Mouse (Mus musculus) bone marrow, adult 2 months (tissue): ENCODE measurements around the gene Ret. TPM values are rescaled to one million over a fixed set of nuclear protein-coding genes. Genes with fewer than 3 reads are reported as not detected.

Experiments used
- H3K27ac ChIP-seq: fragments of 200-500 bp; 2 replicates; pipeline ENCODE4 v1.5.1; 2012; ENCODE audit warnings: low read depth, mild to moderate bottlenecking, control low read depth, inconsistent platforms, low read length; ENCODE audit not compliant: control insufficient read depth, poor library complexity, insufficient read depth
- H3K4me1 ChIP-seq: fragments of 200-500 bp; 2 replicates; pipeline ENCODE4 v1.6.1; 2011; ENCODE audit warnings: low read length; ENCODE audit not compliant: control insufficient read depth, insufficient read depth
- H3K4me3 ChIP-seq: fragments of 200-500 bp; replicated peaks from 2 replicates; pipeline ENCODE3; 2011; ENCODE audit warnings: mild to moderate bottlenecking, low read depth, low read length, control low read depth; ENCODE audit not compliant: control insufficient read depth
- CTCF ChIP-seq: fragments of 200-500 bp; IDR thresholded peaks from 2 replicates; pipeline ENCODE4 v1.5.1; 2011; ENCODE audit warnings: low read length, control low read depth; ENCODE audit not compliant: control insufficient read depth, insufficient read depth
- POLR2A ChIP-seq: fragments of 200-500 bp; IDR thresholded peaks from 2 replicates; pipeline ENCODE4 v1.6.1; 2011; ENCODE audit warnings: low read depth, mild to moderate bottlenecking, control low read depth, low read length, borderline replicate concordance; ENCODE audit not compliant: control insufficient read depth
- WGBS: fragments of 180-500 bp; shearing (Covaris S2); methylation state at CpG from one replicate; pipeline ENCODE4 v1.1.7; 2018; 5-methylcytosine and 5-hydroxymethylcytosine counted together
- polyA plus RNA-seq: library from polyadenylated mRNA; stranded (reverse); fragments of >200 nt; gene quantifications from 2 replicates; pipeline ENCODE4 v1.2.4, GENCODE M21; 2011; ENCODE audit warnings: low replicate concordance; ENCODE audit not compliant: missing spikeins, insufficient read depth, insufficient read length

Gene Ret
- polyA plus RNA-seq, 1 experiment = not detected

GRCm38 (mm10) chr6:118187285-118187641, 10.3 kb downstream of the Ret start:
- no peak overlapping the region for H3K27ac ChIP-seq
- no peak overlapping the region for H3K4me3 ChIP-seq
- no peak for TF ChIP-seq POLR2A
- TF ChIP-seq CTCF = no peak
- H3K4me1 ChIP-seq = no peaks in the 10 kb centered on the region
- 84% methylated on average over 3 of the region's 3 CpGs for WGBS

GRCm38 (mm10) chr6:118186620-118187284, 10.8 kb downstream of the Ret start:
- TF ChIP-seq CTCF = no peak
- Histone ChIP-seq H3K4me1 (no peaks in the 10 kb centered on the region), H3K4me3 (no peak overlapping the region), H3K27ac (no peak overlapping the region)
- 84% methylated on average over 17 of the region's 17 CpGs for WGBS

- 85% methylated on average over 10 of the region's 10 CpGs for WGBS
- Histone ChIP-seq H3K4me3 (no peak overlapping the region), H3K4me1 (no peaks in the 10 kb centered on the region; the same call in 1 of the 2 replicates), H3K27ac (no peak overlapping the region)
- no peak for TF ChIP-seq POLR2A
- no peak for TF ChIP-seq CTCF
Measured at GRCm38 (mm10) chr6:118184126-118184525, 13.4 kb downstream of the Ret start.

GRCm38 (mm10) chr6:118180085-118180423, 17.5 kb downstream of the Ret start:
- H3K4me3 ChIP-seq = no peak overlapping the region
- no peak for TF ChIP-seq CTCF
- TF ChIP-seq POLR2A = no peak
- no peaks in the 10 kb centered on the region; the same call in 1 of the 2 replicates for H3K4me1 ChIP-seq
- WGBS = 74% methylated on average over 12 of the region's 12 CpGs
- peak overlapping the region; percentile 20; the same call in 1 of the 2 replicates for H3K27ac ChIP-seq

DNA sequence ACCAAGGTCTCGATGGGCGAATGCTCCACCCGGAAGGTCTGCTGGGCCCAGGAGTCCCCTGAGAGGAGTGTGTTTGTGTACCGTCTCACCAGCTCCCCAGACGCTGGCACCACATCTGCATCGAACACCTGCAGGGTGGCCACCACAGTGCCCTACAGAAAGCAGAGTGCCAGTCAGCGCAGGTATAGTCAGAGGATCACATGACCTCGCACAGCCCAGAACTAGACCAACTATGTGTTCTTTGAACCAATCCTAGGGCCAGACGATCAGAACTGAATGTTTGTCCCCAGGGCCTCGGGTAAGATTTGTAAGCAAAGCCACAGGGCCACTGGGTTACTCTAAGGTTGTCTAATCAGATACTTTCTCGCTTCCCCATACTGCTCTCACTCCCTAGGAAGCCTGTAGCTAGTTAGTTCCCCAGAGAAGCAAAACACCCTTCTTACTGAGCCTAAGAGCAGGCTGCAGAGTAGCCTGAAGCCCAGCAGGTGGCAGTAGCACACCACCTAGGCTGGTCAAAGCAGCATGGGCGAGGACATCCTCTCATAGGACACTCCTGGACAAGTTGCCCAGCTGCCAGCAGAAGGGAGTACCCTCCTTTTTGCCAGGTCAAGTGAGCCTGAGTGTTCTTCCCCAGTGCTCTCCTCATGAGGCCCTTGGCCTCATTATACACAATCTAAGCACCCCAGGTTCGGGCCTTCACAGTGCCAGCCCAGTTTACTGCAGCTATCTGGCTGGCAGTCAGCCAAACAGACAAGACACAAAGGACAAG, 18.0 kb downstream of the Ret start:
- no peak overlapping the region for H3K4me3 ChIP-seq
- 46% methylated on average over 13 of the region's 13 CpGs for WGBS
- peak overlapping the region; percentile 20 for H3K27ac ChIP-seq
- TF ChIP-seq CTCF (peak; percentile 99), POLR2A (no peak)
- no peaks in the 10 kb centered on the region; the same call in 1 of the 2 replicates for H3K4me1 ChIP-seq

GRCm38 (mm10) chr6:118173975-118174328, 23.6 kb downstream of the Ret start:
- Histone ChIP-seq H3K4me3 (no peak overlapping the region), H3K4me1 (no peaks in the 10 kb centered on the region; the same call in 1 of the 2 replicates), H3K27ac (no peak overlapping the region)
- 79% methylated on average over 5 of the region's 5 CpGs for WGBS
- TF ChIP-seq CTCF (no peak), POLR2A (no peak)

DNA sequence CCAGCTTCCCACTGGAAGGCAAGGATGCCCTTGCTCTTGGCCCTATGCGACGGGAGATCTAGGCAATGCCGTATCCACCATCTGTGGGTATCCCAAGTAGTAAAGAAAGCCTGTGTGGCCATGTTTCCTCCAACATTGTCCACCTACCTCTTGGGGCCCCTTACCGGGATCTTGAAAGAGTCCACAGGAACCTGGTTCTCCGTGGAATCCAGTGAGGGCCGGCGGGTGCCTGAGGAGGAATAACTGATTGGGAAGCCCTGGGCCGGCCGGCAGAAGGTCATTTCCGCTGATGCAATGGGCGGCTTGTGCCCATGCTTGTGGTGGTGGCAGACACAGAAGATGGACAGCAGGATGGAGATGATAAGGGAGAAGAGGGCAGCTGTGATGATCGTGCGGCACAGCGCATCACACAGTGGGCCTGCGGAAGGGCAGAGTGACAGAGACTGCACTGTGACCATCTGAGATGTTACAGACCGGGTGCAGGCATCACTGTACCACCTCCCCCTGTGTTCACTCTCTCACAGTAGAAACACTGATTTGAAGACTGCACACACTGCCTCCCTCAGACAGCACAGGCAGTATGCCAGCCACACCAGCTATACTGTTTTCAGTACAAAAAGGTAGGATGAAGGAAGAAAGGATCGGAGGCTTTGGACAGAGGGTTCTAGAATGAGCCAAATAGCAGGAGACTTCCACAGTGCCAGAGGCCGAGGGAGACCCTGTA, 24.1 kb downstream of the Ret start:
- WGBS = 88% methylated on average over 18 of the region's 18 CpGs
- no peak overlapping the region for H3K4me3 ChIP-seq
- no peak for TF ChIP-seq POLR2A
- no peak for TF ChIP-seq CTCF
- no peaks in the 10 kb centered on the region; the same call in 1 of the 2 replicates for H3K4me1 ChIP-seq
- no peak overlapping the region for H3K27ac ChIP-seq

DNA sequence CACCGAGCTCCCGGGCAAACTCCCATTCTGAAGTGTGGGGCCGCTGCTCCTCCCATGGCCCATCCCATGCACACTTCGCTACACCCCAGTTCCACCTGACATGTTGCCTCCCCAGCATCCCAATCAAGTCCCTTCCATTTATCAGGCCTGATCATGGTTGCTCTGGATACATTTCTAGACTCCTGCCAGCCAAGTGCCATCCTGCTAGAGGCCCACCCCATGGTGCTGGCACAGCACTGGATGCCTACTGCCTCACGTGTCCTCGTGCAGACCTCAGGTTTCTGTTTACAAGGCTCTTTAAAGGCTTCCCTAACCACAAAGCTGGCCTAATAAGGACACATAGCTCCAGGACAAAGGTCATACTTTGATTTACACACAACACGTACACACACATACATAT, 26.1 kb downstream of the Ret start:
- WGBS = 80% methylated on average over 7 of the region's 7 CpGs
- TF ChIP-seq CTCF = no peak
- Histone ChIP-seq H3K4me3 (no peak overlapping the region), H3K27ac (no peak overlapping the region), H3K4me1 (no peaks in the 10 kb centered on the region)

GRCm38 (mm10) chr6:118168106-118168505, 29.4 kb downstream of the Ret start:
- H3K4me1 ChIP-seq = no peaks in the 10 kb centered on the region
- H3K4me3 ChIP-seq = no peak overlapping the region
- no peak overlapping the region for H3K27ac ChIP-seq
- no peak for TF ChIP-seq CTCF
- no peak for TF ChIP-seq POLR2A
- 86% methylated on average over 14 of the region's 14 CpGs for WGBS
